Mouse (Mus musculus) yolk sac, embryonic 10.5 days (tissue): ENCODE measurements around the gene Setd4.
"Not testable (repeated sequence)": the region's sequence is repeated elsewhere in the genome, so short reads cannot be mapped to it uniquely, and the experiment has no call there.

Experiments used
- DNase-seq: peaks from one replicate; pipeline ENCODE4 v3.0.0-alpha.2; 2017; ENCODE audit warnings: low spot score

The Setd4 gene

GRCm38 (mm10) chr16:93603439-93604212 lies at the start of gene Setd4:
Gene Setd4 (minus strand): TSS chr16:93604063.
- peak; percentile 93 for DNase-seq

GRCm38 (mm10) chr16:93648441-93649183 lies 44.7 kb upstream of the Setd4 start:
- no peak for DNase-seq

- no peak for DNase-seq
Measured at GRCm38 (mm10) chr16:93644006-93644405, 40.1 kb upstream of the Setd4 start.

GRCm38 (mm10) chr16:93627761-93628400 lies 24.0 kb upstream of the Setd4 start, which contains the start of gene Gm5678:
Gene Gm5678 (plus strand): TSS chr16:93628097.
- no peak for DNase-seq

- DNase-seq, result no peak
Measured at GRCm38 (mm10) chr16:93626745-93627144, 22.9 kb upstream of the Setd4 start.

- DNase-seq, result no peak
Measured at GRCm38 (mm10) chr16:93624671-93625070, 20.8 kb upstream of the Setd4 start.

- DNase-seq, result not testable (repeated sequence)
Measured at GRCm38 (mm10) chr16:93623759-93624158, 19.9 kb upstream of the Setd4 start.

- DNase-seq, result peak; percentile 41
Measured at GRCm38 (mm10) chr16:93615118-93615870, 11.4 kb upstream of the Setd4 start.

- no peak for DNase-seq
Measured at GRCm38 (mm10) chr16:93610961-93611360, 7.1 kb upstream of the Setd4 start.

GRCm38 (mm10) chr16:93609796-93610195 lies 5.9 kb upstream of the Setd4 start:
- DNase-seq, result no peak

- peak; percentile 31 for DNase-seq
Measured at GRCm38 (mm10) chr16:93608731-93609130, 4.9 kb upstream of the Setd4 start.

GRCm38 (mm10) chr16:93607669-93608101 lies 3.8 kb upstream of the Setd4 start:
- DNase-seq, result peak; percentile 82

- DNase-seq, result no peak
Measured at GRCm38 (mm10) chr16:93606146-93606545, 2.3 kb upstream of the Setd4 start.

GRCm38 (mm10) chr16:93605553-93605952 lies 1.7 kb upstream of the Setd4 start, which contains the start of gene Cbr1:
Gene Cbr1 (plus strand): TSS chr16:93605853.
- DNase-seq, result no peak

GRCm38 (mm10) chr16:93604481-93604969 lies 662 bp upstream of the Setd4 start:
- peak; percentile 40 for DNase-seq

GRCm38 (mm10) chr16:93599461-93599860 lies 4.4 kb downstream of the Setd4 start:
- DNase-seq, result no peak

GRCm38 (mm10) chr16:93597551-93597950 lies 6.3 kb downstream of the Setd4 start:
- no peak for DNase-seq

GRCm38 (mm10) chr16:93596807-93597206 lies 7.1 kb downstream of the Setd4 start:
- no peak for DNase-seq

GRCm38 (mm10) chr16:93595766-93596165 lies 8.1 kb downstream of the Setd4 start:
- DNase-seq, result no peak

GRCm38 (mm10) chr16:93594448-93594847 lies 9.4 kb downstream of the Setd4 start:
- DNase-seq, result no peak

GRCm38 (mm10) chr16:93593406-93593805 lies 10.5 kb downstream of the Setd4 start:
- DNase-seq, result no peak

- no peak for DNase-seq
Measured at GRCm38 (mm10) chr16:93592711-93593110, 11.2 kb downstream of the Setd4 start.
